Mouse (Mus musculus): ENCODE data around the gene Dach2. TPM values are rescaled to one million over a fixed set of nuclear protein-coding genes. Genes with fewer than 3 reads are reported as not detected.

The Dach2 gene
- total and polyA plus RNA-seq, 2 experiments, result not detected

DNA sequence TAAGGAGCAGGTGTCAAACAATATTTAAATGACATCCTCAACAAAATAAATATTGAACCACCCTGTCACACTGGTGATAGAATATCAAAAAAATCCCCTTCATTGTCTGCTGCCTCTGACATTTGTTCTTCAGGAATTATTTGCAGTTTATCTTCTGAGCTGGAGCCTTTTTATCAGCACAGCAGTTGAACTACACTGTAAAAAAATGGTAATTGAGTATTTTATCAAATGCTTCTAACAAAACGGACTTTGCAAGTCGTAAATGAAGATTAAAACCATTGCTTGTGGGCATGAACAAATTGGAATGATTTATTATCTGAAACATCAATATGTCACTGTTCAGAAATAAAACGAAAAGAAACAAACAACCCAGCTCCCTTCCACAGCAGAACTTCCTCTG, 97.1 kb downstream of the Dach2 start:
- 75% methylated on average over 3 of the region's 3 CpGs for WGBS

DNA sequence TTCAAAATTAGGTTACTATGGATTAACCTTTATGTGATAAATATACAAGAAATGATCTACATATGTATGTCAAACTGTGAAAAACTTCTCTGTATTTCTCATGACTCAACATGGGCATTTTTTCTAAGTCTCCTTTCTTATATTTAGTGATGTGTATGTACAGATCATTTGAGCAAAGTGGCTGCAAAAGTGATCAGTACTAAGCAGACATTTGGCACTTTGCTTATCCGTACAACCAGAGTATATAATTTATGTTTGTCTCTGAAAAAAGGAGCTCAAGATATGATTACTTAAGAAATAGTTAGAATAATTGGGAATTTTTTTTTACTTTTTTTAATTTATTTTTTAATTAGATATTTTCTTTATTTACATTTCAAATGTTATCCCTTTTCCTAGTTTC, 111.4 kb downstream of the Dach2 start:
- Histone ChIP-seq H3K4me3 (ENCODE audit: insufficient read depth, low read depth, low read length) (no peak overlapping the region), H3K9ac (ENCODE audit: low read depth, low read length) (no peak overlapping the region), H3K36me3 (ENCODE audit: control insufficient read depth, insufficient read depth, low read length) (no peaks in the 10 kb centered on the region), H3K27me3 (ENCODE audit: control insufficient read depth, insufficient read depth, low read length) (no peaks in the 10 kb centered on the region), H3K27ac (replicated peaks; ENCODE audit: insufficient read depth, low read depth, low read length) (no peak overlapping the region), H3K79me2 (ENCODE audit: control insufficient read depth, insufficient read depth, low read length) (no peaks in the 10 kb centered on the region), H3K4me1 (ENCODE audit: control insufficient read depth, insufficient read depth, low read length) (no peaks in the 10 kb centered on the region)
- no peak for DNase-seq (ENCODE audit: extremely low read depth, low read depth, low spot score)
- TF ChIP-seq CTCF (IDR thresholded peaks at IDR 0.05; ENCODE audit: low read depth, low read length) (no peak), POLR2A (IDR thresholded peaks at IDR 0.05; ENCODE audit: extremely low read depth, insufficient read depth, low read length) (no peak)
- 95% methylated on average over 1 of the region's 1 CpGs for WGBS

More for the DNA sequence above, 97.1 kb downstream of the Dach2 start:
- Histone ChIP-seq H3K27me3 (ENCODE audit: control insufficient read depth, insufficient read depth, low read length) (no peaks in the 10 kb centered on the region), H3K79me2 (ENCODE audit: control insufficient read depth, insufficient read depth, low read length) (no peaks in the 10 kb centered on the region), H3K4me3 (ENCODE audit: insufficient read depth, low read depth, low read length) (no peak overlapping the region), H3K36me3 (ENCODE audit: control insufficient read depth, insufficient read depth, low read length) (no peaks in the 10 kb centered on the region), H3K4me1 (ENCODE audit: control insufficient read depth, insufficient read depth, low read length) (no peaks in the 10 kb centered on the region), H3K27ac (replicated peaks; ENCODE audit: insufficient read depth, low read depth, low read length) (no peak overlapping the region), H3K9ac (ENCODE audit: low read depth, low read length) (no peak overlapping the region)
- no peak for DNase-seq (ENCODE audit: extremely low read depth, low read depth, low spot score)
- TF ChIP-seq POLR2A (IDR thresholded peaks at IDR 0.05; ENCODE audit: extremely low read depth, insufficient read depth, low read length) (no peak), CTCF (IDR thresholded peaks at IDR 0.05; ENCODE audit: low read depth, low read length) (no peak)

DNA sequence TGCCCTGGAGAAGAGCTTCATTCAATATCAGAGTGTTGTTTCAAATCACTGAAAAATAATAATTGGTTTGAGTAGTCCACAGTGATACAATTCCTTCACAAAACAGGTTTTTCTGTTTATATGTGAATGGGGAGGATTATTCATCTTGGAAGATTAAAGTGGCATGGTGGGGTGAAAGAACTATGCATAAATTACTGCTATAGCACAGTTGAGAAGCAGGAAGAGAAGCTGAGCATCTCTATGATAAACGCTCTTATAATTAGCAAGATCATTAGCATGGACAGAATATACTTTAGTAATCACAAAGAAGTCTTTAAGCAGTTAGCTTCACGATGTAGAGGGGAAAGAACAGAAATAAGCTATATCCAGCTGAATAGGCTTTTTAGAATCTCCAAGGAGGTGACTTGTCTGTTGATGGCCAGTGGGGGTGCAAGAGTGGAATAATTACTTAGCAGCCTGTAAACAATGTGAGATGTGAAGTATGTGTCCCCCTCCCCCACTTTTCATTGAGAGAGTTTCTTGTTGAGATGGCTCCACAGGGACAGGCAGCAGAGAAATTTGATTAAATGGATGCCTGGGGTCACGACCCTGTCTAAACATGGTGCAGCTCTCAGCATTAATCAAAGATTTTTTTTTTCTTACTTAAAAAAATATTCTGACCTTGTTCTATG, 124.3 kb downstream of the Dach2 start:
- no peak overlapping the region for H3K27ac ChIP-seq (replicated peaks; ENCODE audit: insufficient read depth, low read depth, low read length)
- no peaks in the 10 kb centered on the region for H3K36me3 ChIP-seq (ENCODE audit: control insufficient read depth, insufficient read depth, low read length)
- H3K9ac ChIP-seq (ENCODE audit: low read depth, low read length), result no peak overlapping the region
- no peaks in the 10 kb centered on the region for H3K4me1 ChIP-seq (ENCODE audit: control insufficient read depth, insufficient read depth, low read length)
- H3K79me2 ChIP-seq (ENCODE audit: control insufficient read depth, insufficient read depth, low read length), result no peaks in the 10 kb centered on the region
- no peak for DNase-seq (ENCODE audit: extremely low read depth, low read depth, low spot score)
- TF ChIP-seq CTCF (IDR thresholded peaks at IDR 0.05; ENCODE audit: low read depth, low read length), result no peak
- no peaks in the 10 kb centered on the region for H3K27me3 ChIP-seq (ENCODE audit: control insufficient read depth, insufficient read depth, low read length)
- 73% methylated on average over 3 of the region's 3 CpGs for WGBS
- H3K4me3 ChIP-seq (ENCODE audit: insufficient read depth, low read depth, low read length), result no peak overlapping the region

DNA sequence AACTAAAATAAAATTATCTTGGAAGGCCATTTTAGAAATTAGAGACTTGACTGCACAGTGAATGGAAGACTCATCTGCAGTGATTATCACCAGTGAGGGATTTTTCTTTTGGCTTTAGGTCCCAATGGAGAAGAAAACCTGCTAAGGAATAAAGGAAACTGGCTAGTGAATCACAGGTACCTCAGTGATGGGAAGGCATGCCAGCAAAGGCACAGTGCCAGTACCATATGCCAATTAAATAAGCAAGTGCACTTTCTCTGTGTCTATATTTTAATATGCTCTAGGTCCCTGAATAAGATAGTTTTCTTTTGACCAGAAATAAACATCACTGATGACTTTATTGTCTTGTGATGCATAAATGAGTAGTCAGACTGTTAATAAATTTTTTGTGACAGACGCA, 184.8 kb downstream of the Dach2 start:
- Histone ChIP-seq H3K9ac (ENCODE audit: low read depth, low read length) (no peak overlapping the region), H3K79me2 (ENCODE audit: control insufficient read depth, insufficient read depth, low read length) (no peaks in the 10 kb centered on the region), H3K36me3 (ENCODE audit: control insufficient read depth, insufficient read depth, low read length) (no peaks in the 10 kb centered on the region), H3K27me3 (ENCODE audit: control insufficient read depth, insufficient read depth, low read length) (no peaks in the 10 kb centered on the region), H3K27ac (replicated peaks; ENCODE audit: insufficient read depth, low read depth, low read length) (no peak overlapping the region), H3K4me3 (ENCODE audit: insufficient read depth, low read depth, low read length) (no peak overlapping the region), H3K4me1 (ENCODE audit: control insufficient read depth, insufficient read depth, low read length) (no peaks in the 10 kb centered on the region)
- DNase-seq (ENCODE audit: extremely low read depth, low read depth, low spot score), result no peak
- TF ChIP-seq POLR2A (IDR thresholded peaks at IDR 0.05; ENCODE audit: extremely low read depth, insufficient read depth, low read length), result no peak
- TF ChIP-seq CTCF (IDR thresholded peaks at IDR 0.05; ENCODE audit: low read depth, low read length), result no peak
- WGBS, result 81% methylated on average over 1 of the region's 1 CpGs

DNA sequence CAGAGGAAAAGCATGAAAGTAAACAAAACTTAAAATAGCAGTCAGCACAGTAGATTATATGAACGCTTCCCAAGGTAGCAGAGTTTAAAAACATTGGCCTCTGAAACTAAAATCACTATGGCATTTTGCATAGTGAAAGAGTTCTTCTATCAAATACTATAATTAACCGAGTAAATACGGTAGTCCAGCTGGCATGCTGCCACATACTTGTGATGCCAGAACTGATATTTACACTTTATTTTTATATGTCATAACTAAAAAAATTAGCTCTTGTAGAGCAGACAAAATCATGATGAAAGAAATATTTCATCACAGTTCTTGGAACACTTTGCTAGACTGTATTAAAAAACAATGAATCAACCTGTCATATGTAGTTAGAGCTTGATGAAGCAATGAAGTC, 247.8 kb downstream of the Dach2 start:
- no peak overlapping the region for H3K4me3 ChIP-seq (ENCODE audit: insufficient read depth, low read depth, low read length)
- no peak overlapping the region for H3K27ac ChIP-seq (replicated peaks; ENCODE audit: insufficient read depth, low read depth, low read length)
- WGBS, result 51% methylated on average over 3 of the region's 3 CpGs
- TF ChIP-seq POLR2A (IDR thresholded peaks at IDR 0.05; ENCODE audit: extremely low read depth, insufficient read depth, low read length), result no peak
- no peak for TF ChIP-seq CTCF (IDR thresholded peaks at IDR 0.05; ENCODE audit: low read depth, low read length)
- no peaks in the 10 kb centered on the region for H3K79me2 ChIP-seq (ENCODE audit: control insufficient read depth, insufficient read depth, low read length)
- DNase-seq (ENCODE audit: extremely low read depth, low read depth, low spot score), result no peak
- H3K27me3 ChIP-seq (ENCODE audit: control insufficient read depth, insufficient read depth, low read length), result no peaks in the 10 kb centered on the region
- H3K9ac ChIP-seq (ENCODE audit: low read depth, low read length), result no peak overlapping the region
- no peaks in the 10 kb centered on the region for H3K36me3 ChIP-seq (ENCODE audit: control insufficient read depth, insufficient read depth, low read length)
- H3K4me1 ChIP-seq (ENCODE audit: control insufficient read depth, insufficient read depth, low read length), result no peaks in the 10 kb centered on the region

DNA sequence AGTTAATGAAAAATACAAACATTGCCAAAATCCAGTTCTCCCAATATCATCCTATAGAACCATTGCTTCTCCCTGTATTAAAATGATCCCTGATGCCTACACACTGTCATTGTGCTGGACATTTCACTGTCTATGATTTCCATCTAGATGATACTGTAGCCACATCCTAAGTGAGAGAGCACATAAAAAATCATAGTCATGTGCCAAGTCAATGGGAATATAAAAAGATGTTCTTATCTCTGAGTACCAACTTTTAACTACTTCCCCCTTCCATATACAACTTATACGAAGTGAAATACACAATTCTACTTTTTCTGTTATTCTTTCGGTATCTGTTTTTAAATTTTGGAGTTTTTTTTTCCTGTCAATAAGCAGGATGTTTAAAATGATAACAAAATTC, 266.6 kb downstream of the Dach2 start:
- H3K79me2 ChIP-seq (ENCODE audit: control insufficient read depth, insufficient read depth, low read length), result no peaks in the 10 kb centered on the region
- H3K27me3 ChIP-seq (ENCODE audit: control insufficient read depth, insufficient read depth, low read length), result no peaks in the 10 kb centered on the region
- TF ChIP-seq CTCF (IDR thresholded peaks at IDR 0.05; ENCODE audit: low read depth, low read length) (no peak), POLR2A (IDR thresholded peaks at IDR 0.05; ENCODE audit: extremely low read depth, insufficient read depth, low read length) (no peak)
- no peak for DNase-seq (ENCODE audit: extremely low read depth, low read depth, low spot score)
- WGBS, result 71% methylated on average over 2 of the region's 2 CpGs
- H3K27ac ChIP-seq (replicated peaks; ENCODE audit: insufficient read depth, low read depth, low read length), result no peak overlapping the region
- H3K36me3 ChIP-seq (ENCODE audit: control insufficient read depth, insufficient read depth, low read length), result no peaks in the 10 kb centered on the region
- H3K9ac ChIP-seq (ENCODE audit: low read depth, low read length), result no peak overlapping the region
- no peak overlapping the region for H3K4me3 ChIP-seq (ENCODE audit: insufficient read depth, low read depth, low read length)
- no peaks in the 10 kb centered on the region for H3K4me1 ChIP-seq (ENCODE audit: control insufficient read depth, insufficient read depth, low read length)
